Mouse (Mus musculus): Measurements from ENCODE around the gene Olfr17.
"Not testable (repeated sequence)": the region's sequence is repeated elsewhere in the genome, so short reads cannot be mapped to it uniquely, and the experiment has no call there.

The Olfr17 gene

GRCm38 (mm10) chr7:107092920-107093319, at the start of gene Olfr17:
Gene Olfr17, plus strand, starts transcription at chr7:107093220.
- no peak for DNase-seq

GRCm38 (mm10) chr7:107044407-107044806, 48.6 kb upstream of the Olfr17 start:
- no peak for DNase-seq

- peak; percentile 56 to 63 for DNase-seq
Observed at GRCm38 (mm10) chr7:107045833-107046232, 47.2 kb upstream of the Olfr17 start.

- DNase-seq = no peak
Observed at GRCm38 (mm10) chr7:107047578-107047977, 45.4 kb upstream of the Olfr17 start.

GRCm38 (mm10) chr7:107070681-107071080, 22.3 kb upstream of the Olfr17 start, which contains the start of gene Olfr714:
Gene Olfr714, plus strand, starts transcription at chr7:107070981.
- no peak for DNase-seq

- DNase-seq = not testable (repeated sequence)
Observed at GRCm38 (mm10) chr7:107110269-107110668, 17.2 kb downstream of the Olfr17 start, which contains the start of gene Olfr715b. Gene Olfr715b, minus strand, starts transcription at chr7:107110369.

GRCm38 (mm10) chr7:107130983-107131382, 38.0 kb downstream of the Olfr17 start, which contains the start of gene Olfr715:
Gene Olfr715, minus strand, starts transcription at chr7:107131083.
- not testable (repeated sequence) for DNase-seq

- not testable (repeated sequence) for DNase-seq
Observed at GRCm38 (mm10) chr7:107138027-107138426, 45.0 kb downstream of the Olfr17 start, which contains the start of gene Olfr716. Gene Olfr716, plus strand, starts transcription at chr7:107138327.

Measured in B cell, adult 2 months (primary cell).